Mouse (Mus musculus): ENCODE results near the gene Kcnk16. TPM values are rescaled to one million over a fixed set of nuclear protein-coding genes. Genes with fewer than 3 reads are reported as not detected.

The Kcnk16 gene
- total and polyA plus RNA-seq, 2 experiments from 2014 or later, result not detected

DNA sequence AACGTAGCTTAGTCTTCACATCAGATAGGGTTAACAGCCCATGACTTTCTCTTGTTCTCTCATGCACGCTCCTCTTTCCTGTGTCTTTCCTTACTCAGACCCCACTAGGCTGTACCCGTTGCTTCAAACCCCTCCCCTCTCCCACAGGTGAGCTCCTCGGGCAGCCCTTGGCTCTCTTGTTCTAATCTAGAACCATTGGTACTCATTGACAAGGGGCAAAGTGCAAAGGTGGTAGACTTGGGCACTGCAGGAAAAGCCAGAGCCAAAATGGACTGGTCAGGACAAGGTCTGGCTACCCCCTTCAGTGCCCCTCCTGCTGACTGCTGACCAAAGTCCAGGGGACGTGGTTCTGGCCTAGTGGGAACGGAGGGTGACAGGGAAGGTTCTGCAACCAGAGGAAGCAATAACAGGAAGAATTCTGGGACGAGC is 38.9 kb downstream of the Kcnk16 start:
- no peaks in the 10 kb centered on the region for H3K36me3 ChIP-seq (replicated peaks; ENCODE audit: control insufficient read depth, insufficient read depth, low read length)
- H3K4me3 ChIP-seq (ENCODE audit: low read depth, low read length), result no peak overlapping the region
- H3K27me3 ChIP-seq (ENCODE audit: control insufficient read depth, insufficient read depth, low read length), result no peaks in the 10 kb centered on the region
- TF ChIP-seq EP300 (IDR thresholded peaks at IDR 0.05; ENCODE audit: low read depth) (no peak), CTCF (IDR thresholded peaks at IDR 0.05; ENCODE audit: low read depth) (no peak)
- ATAC-seq (ENCODE audit: insufficient read depth, low read depth) (no peak), DNase-seq (ENCODE audit: low spot score) (no peak)
- no peaks in the 10 kb centered on the region for H3K9me3 ChIP-seq (replicated peaks; ENCODE audit: control insufficient read depth, low read length)
- H3K9ac ChIP-seq (replicated peaks; ENCODE audit: low read depth, low read length), result no peak overlapping the region
- H3K4me2 ChIP-seq (ENCODE audit: low read depth, low read length), result no peak overlapping the region
- no peak overlapping the region for H3K27ac ChIP-seq (ENCODE audit: low read depth)
- WGBS, result 77% methylated on average over 7 of the region's 7 CpGs
- no peaks in the 10 kb centered on the region for H3K4me1 ChIP-seq (ENCODE audit: control insufficient read depth, insufficient read depth)

DNA sequence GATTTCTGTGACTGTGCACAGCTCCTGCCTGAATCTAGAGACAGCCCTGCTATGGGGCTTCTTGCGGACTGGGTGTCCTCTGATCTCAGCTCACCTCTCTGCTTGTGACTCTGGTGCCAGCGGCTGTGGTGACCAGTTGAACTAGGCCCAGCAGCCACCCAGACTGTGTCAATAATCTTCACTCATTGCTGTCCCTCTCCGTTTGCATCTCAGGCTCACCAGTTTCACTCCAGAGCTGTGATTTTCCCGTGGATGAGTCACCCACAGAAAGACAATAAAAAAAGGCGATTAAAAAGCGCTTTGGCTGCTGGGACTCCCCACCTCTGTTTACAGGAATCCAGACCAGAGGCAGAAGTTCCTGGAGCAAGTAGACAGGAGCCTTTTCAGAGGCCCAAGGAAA is 39.6 kb downstream of the Kcnk16 start:
- no peak overlapping the region for H3K4me2 ChIP-seq (ENCODE audit: low read depth, low read length)
- H3K27me3 ChIP-seq (ENCODE audit: control insufficient read depth, insufficient read depth, low read length), result no peaks in the 10 kb centered on the region
- H3K9ac ChIP-seq (replicated peaks; ENCODE audit: low read depth, low read length), result no peak overlapping the region
- no peaks in the 10 kb centered on the region for H3K9me3 ChIP-seq (replicated peaks; ENCODE audit: control insufficient read depth, low read length)
- TF ChIP-seq CTCF (IDR thresholded peaks at IDR 0.05; ENCODE audit: low read depth) (no peak), EP300 (IDR thresholded peaks at IDR 0.05; ENCODE audit: low read depth) (no peak)
- no peak overlapping the region for H3K27ac ChIP-seq (ENCODE audit: low read depth)
- no peaks in the 10 kb centered on the region for H3K4me1 ChIP-seq (ENCODE audit: control insufficient read depth, insufficient read depth)
- H3K36me3 ChIP-seq (replicated peaks; ENCODE audit: control insufficient read depth, insufficient read depth, low read length), result no peaks in the 10 kb centered on the region
- no peak for ATAC-seq (ENCODE audit: insufficient read depth, low read depth)
- DNase-seq (ENCODE audit: low spot score), result no peak
- WGBS, result 62% methylated on average over 6 of the region's 6 CpGs
- H3K4me3 ChIP-seq (ENCODE audit: low read depth, low read length), result no peak overlapping the region

DNA sequence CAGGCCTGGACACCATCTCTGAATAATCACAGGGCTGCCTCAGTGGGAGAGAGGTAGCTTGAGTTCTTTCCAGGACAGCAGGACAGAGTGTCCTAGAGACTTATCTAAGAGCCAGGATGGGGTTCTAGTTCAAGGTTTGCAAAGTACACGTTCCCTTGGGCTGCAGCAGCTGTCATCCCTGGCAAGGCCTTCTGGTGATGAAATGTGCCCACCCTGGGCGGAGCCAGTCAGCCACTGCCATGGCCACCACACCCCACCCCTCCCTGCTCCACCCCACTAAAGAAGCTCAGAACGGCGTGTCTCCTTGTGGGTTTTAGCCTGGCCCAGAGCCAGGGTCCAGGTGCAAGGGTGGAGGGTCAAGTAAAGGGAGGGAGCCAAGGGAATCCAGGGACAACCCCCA is 40.7 kb downstream of the Kcnk16 start:
- H3K9ac ChIP-seq (replicated peaks; ENCODE audit: low read depth, low read length), result no peak overlapping the region
- no peaks in the 10 kb centered on the region for H3K4me1 ChIP-seq (ENCODE audit: control insufficient read depth, insufficient read depth)
- no peak for TF ChIP-seq CTCF (IDR thresholded peaks at IDR 0.05; ENCODE audit: low read depth)
- no peak for TF ChIP-seq EP300 (IDR thresholded peaks at IDR 0.05; ENCODE audit: low read depth)
- no peaks in the 10 kb centered on the region for H3K9me3 ChIP-seq (replicated peaks; ENCODE audit: control insufficient read depth, low read length)
- DNase-seq (ENCODE audit: low spot score), result no peak
- H3K4me2 ChIP-seq (ENCODE audit: low read depth, low read length), result no peak overlapping the region
- H3K27ac ChIP-seq (ENCODE audit: low read depth), result no peak overlapping the region
- H3K36me3 ChIP-seq (replicated peaks; ENCODE audit: control insufficient read depth, insufficient read depth, low read length), result no peaks in the 10 kb centered on the region
- H3K27me3 ChIP-seq (ENCODE audit: control insufficient read depth, insufficient read depth, low read length), result no peaks in the 10 kb centered on the region
- no peak overlapping the region for H3K4me3 ChIP-seq (ENCODE audit: low read depth, low read length)
- WGBS, result 58% methylated on average over 4 of the region's 4 CpGs
- no peak for ATAC-seq (ENCODE audit: insufficient read depth, low read depth)

DNA sequence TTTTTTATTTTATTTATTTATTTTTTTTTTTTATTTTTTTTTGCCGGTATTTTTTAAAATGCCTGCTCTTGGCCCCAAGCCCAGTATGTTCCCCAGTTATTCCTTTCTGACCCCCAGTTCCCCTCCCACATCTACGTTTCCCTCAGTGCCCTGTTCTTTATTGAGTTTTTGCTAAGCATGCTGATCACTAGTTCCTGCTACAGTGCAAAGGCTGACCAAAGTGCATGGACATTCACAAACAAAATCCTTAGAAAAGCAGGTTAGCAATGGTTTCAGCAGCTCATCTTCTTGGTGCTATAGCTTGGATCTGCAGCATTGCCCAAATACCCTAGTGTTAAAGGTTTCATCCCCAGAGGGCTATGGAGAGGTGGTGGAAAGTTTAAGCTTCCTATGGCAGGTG is 42.0 kb downstream of the Kcnk16 start:
- H3K27me3 ChIP-seq (ENCODE audit: control insufficient read depth, insufficient read depth, low read length), result no peaks in the 10 kb centered on the region
- H3K4me1 ChIP-seq (ENCODE audit: control insufficient read depth, insufficient read depth), result no peaks in the 10 kb centered on the region
- H3K4me3 ChIP-seq (ENCODE audit: low read depth, low read length), result no peak overlapping the region
- no peak for TF ChIP-seq EP300 (IDR thresholded peaks at IDR 0.05; ENCODE audit: low read depth)
- no peaks in the 10 kb centered on the region for H3K9me3 ChIP-seq (replicated peaks; ENCODE audit: control insufficient read depth, low read length)
- ATAC-seq (ENCODE audit: insufficient read depth, low read depth) (no peak), DNase-seq (ENCODE audit: low spot score) (no peak)
- WGBS, result 62% methylated on average over 2 of the region's 2 CpGs
- no peak overlapping the region for H3K27ac ChIP-seq (ENCODE audit: low read depth)
- no peak overlapping the region for H3K4me2 ChIP-seq (ENCODE audit: low read depth, low read length)
- H3K9ac ChIP-seq (replicated peaks; ENCODE audit: low read depth, low read length), result no peak overlapping the region
- no peaks in the 10 kb centered on the region for H3K36me3 ChIP-seq (replicated peaks; ENCODE audit: control insufficient read depth, insufficient read depth, low read length)

DNA sequence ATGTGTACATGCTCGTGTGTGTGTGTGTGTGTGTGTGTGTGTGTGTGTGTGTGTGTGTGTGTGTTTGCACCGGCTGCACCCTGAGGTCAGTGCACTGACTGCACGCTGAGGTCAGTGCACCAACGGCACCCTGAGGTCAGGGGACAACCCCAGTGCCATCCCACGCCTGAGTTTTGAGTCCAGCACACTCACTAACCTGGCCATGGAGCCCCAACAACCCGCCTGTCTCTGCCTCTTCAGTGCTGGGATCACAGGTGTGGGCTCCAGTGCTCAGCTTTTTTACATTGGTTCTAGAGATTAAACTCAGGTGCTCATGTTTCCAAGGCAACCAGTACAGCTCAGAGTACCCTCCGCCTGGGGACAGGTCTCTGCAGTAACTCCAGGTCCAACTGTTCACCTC is 42.5 kb downstream of the Kcnk16 start:
- H3K9me3 ChIP-seq (replicated peaks; ENCODE audit: control insufficient read depth, low read length), result no peaks in the 10 kb centered on the region
- ATAC-seq (ENCODE audit: insufficient read depth, low read depth) (no peak), DNase-seq (ENCODE audit: low spot score) (no peak)
- H3K4me1 ChIP-seq (ENCODE audit: control insufficient read depth, insufficient read depth), result no peaks in the 10 kb centered on the region
- no peak for TF ChIP-seq EP300 (IDR thresholded peaks at IDR 0.05; ENCODE audit: low read depth)
- no peak for TF ChIP-seq CTCF (IDR thresholded peaks at IDR 0.05; ENCODE audit: low read depth)
- H3K4me2 ChIP-seq (ENCODE audit: low read depth, low read length), result no peak overlapping the region
- H3K9ac ChIP-seq (replicated peaks; ENCODE audit: low read depth, low read length), result no peak overlapping the region
- WGBS, result 69% methylated on average over 7 of the region's 7 CpGs
- no peaks in the 10 kb centered on the region for H3K36me3 ChIP-seq (replicated peaks; ENCODE audit: control insufficient read depth, insufficient read depth, low read length)
- H3K27me3 ChIP-seq (ENCODE audit: control insufficient read depth, insufficient read depth, low read length), result no peaks in the 10 kb centered on the region
- H3K27ac ChIP-seq (ENCODE audit: low read depth), result no peak overlapping the region
- no peak overlapping the region for H3K4me3 ChIP-seq (ENCODE audit: low read depth, low read length)

DNA sequence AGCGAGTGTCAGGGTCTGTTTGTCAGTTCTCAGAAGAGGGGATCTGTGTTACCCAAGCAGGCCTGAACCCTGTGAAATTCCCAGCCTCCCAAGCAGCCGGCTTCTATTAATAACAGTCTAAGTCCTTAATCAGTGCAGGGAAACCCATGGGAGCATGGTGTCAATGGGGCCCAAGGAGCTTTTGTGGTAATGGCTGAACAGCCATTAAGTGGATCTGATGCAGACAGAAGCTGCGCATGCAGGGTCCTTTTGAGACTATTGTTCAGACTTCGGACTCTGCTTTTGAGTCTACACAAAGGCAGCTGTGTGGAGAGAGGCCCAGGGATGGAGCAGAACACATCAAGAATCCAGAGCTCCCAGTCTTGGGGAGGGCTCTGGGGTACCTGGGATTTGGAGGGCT is 43.5 kb downstream of the Kcnk16 start:
- no peak for TF ChIP-seq EP300 (IDR thresholded peaks at IDR 0.05; ENCODE audit: low read depth)
- TF ChIP-seq CTCF (IDR thresholded peaks at IDR 0.05; ENCODE audit: low read depth), result no peak
- ATAC-seq (ENCODE audit: insufficient read depth, low read depth), result no peak
- Histone ChIP-seq H3K36me3 (replicated peaks; ENCODE audit: control insufficient read depth, insufficient read depth, low read length) (no peaks in the 10 kb centered on the region), H3K27ac (ENCODE audit: low read depth) (no peak overlapping the region), H3K4me1 (ENCODE audit: control insufficient read depth, insufficient read depth) (no peaks in the 10 kb centered on the region), H3K27me3 (ENCODE audit: control insufficient read depth, insufficient read depth, low read length) (no peaks in the 10 kb centered on the region), H3K9ac (replicated peaks; ENCODE audit: low read depth, low read length) (no peak overlapping the region), H3K9me3 (replicated peaks; ENCODE audit: control insufficient read depth, low read length) (no peaks in the 10 kb centered on the region), H3K4me2 (ENCODE audit: low read depth, low read length) (no peak overlapping the region), H3K4me3 (ENCODE audit: low read depth, low read length) (no peak overlapping the region)
- DNase-seq (ENCODE audit: low spot score), result no peak
- 49% methylated on average over 4 of the region's 4 CpGs for WGBS
